Mouse (Mus musculus) midbrain, embryonic 10.5 days (tissue): ENCODE data around the gene Arl5c. TPM values are rescaled to one million over a fixed set of nuclear protein-coding genes. Genes with fewer than 3 reads are reported as not detected.
A peak's percentile ranks its signal among the peaks of the same experiment; 100 is the strongest.
"Not testable (repeated sequence)": the region's sequence is repeated elsewhere in the genome, so short reads cannot be mapped to it uniquely, and the experiment has no call there.

Experiments used
- DNase-seq: peaks from one replicate; pipeline ENCODE4 v3.0.0-alpha.2; 2017; ENCODE audit warnings: low spot score
- H3K27ac ChIP-seq: fragments of 300-500 bp; sonication (generic); replicated peaks from 2 replicates; pipeline ENCODE4 v1.5.1; 2016; ENCODE audit warnings: mild to moderate bottlenecking
- H3K27me3 ChIP-seq: fragments of 300-500 bp; sonication (generic); 2 replicates; pipeline ENCODE4 v1.6.1; 2016; ENCODE audit warnings: low read depth, mild to moderate bottlenecking; ENCODE audit not compliant: poor library complexity, severe bottlenecking
- H3K36me3 ChIP-seq: fragments of 300-500 bp; sonication (generic); 2 replicates; pipeline ENCODE4 v1.6.1; 2016; ENCODE audit warnings: mild to moderate bottlenecking, moderate library complexity
- H3K4me1 ChIP-seq: fragments of 300-500 bp; sonication (generic); 2 replicates; pipeline ENCODE4 v1.6.1; 2016
- H3K4me3 ChIP-seq: fragments of 300-500 bp; sonication (generic); 2 replicates; pipeline ENCODE4 v1.5.1; 2016; ENCODE audit warnings: mild to moderate bottlenecking, moderate library complexity
- H3K9me3 ChIP-seq: fragments of 300-500 bp; sonication (generic); replicated peaks from 2 replicates; pipeline ENCODE4 v1.6.1; 2016; ENCODE audit warnings: mild to moderate bottlenecking
- WGBS: fragments of 180-500 bp; shearing (Covaris S2); methylation state at CpG from one replicate; pipeline ENCODE4 v1.1.7; 2016; 5-methylcytosine and 5-hydroxymethylcytosine counted together
- microRNA-seq: library from miRNA; unstranded; fragments of <30 nt; microRNA quantifications from one replicate; pipeline ENCODE4, GENCODE M21; 2017
- polyA plus RNA-seq: library from polyadenylated mRNA; unstranded; fragments of >200 nt; fragmentation: Nextera tagmentation; extraction: Ambion mirVana; gene quantifications from 2 replicates; pipeline ENCODE4 v1.2.1, GENCODE M21; 2016

Arl5c gene
- polyA plus RNA-seq, 1 experiment from 2014 or later, result 16.8 TPM

DNA sequence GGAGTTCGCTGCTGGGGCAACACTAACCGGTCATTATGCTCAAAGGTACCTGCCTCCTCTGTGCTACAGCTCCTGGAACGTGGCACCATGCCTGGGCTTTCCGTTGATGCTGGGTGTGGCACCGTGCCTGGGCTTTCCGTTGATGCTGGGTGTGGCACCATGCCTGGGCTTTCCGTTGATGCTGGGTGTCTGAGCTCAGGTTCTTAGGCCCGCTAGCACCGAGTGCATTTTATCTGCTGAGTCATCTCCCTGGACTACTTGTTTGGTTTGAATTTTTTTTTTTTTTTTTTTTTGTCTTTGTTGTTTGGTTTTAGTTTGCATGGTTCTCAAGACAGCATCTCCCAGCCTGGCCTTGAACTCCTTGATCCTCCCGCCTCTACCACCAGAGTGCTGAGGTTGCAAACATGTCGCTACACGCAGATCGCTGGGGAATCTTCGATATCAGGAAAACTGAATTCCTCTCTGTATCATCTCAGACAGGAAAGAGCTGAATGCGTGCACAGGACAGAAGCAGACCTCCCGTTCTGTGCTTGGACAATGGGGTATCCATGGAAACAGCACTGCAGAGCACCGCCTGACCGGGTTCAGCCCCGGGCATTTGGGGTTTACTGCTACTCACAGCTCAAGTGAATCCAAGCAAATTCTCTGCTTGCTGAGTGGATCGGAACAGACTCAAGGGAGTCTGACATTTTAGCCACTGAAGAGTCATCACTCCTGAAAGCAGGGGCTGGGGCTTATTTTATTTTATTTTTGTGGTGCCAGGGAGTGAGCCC is 46.1 kb downstream of the Arl5c start:
- peak; percentile 75 for DNase-seq
- H3K9me3 ChIP-seq, result no peaks in the 10 kb centered on the region
- H3K36me3 ChIP-seq, result no peaks in the 10 kb centered on the region
- peak overlapping the region; percentile 84 for H3K27ac ChIP-seq
- H3K27me3 ChIP-seq, result no peaks in the 10 kb centered on the region
- peaks cover 38% of the 10 kb centered on the region for H3K4me1 ChIP-seq
- WGBS, result 51% methylated on average over 20 of the region's 20 CpGs
- peak overlapping the region; percentile 26 for H3K4me3 ChIP-seq

DNA sequence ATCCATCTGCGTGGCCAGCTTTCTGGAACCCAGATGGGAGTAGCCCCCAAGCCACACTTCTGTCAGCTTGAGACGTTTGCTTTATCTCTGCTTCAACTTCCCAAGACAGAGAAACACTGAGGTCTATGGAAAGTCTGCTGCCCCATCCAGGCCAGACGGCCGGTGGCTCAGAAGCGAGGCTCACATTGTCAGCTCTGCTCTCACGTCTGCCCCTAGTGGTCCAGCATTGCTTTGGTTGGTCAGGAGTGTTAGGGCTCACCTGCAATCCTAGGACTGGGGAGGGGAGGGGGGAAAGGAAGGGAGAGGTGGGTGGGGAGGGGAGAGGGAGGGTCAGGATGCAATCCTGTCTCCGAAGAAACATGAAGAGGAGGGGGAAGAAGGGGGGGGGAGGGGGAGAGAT is 48.6 kb downstream of the Arl5c start:
- Histone ChIP-seq H3K27ac (no peak overlapping the region), H3K27me3 (no peaks in the 10 kb centered on the region), H3K4me3 (no peak overlapping the region), H3K4me1 (peaks cover 31% of the 10 kb centered on the region), H3K9me3 (no peaks in the 10 kb centered on the region), H3K36me3 (no peaks in the 10 kb centered on the region)
- peak; percentile 45 for DNase-seq
- 13% methylated on average over 7 of the region's 7 CpGs for WGBS

DNA sequence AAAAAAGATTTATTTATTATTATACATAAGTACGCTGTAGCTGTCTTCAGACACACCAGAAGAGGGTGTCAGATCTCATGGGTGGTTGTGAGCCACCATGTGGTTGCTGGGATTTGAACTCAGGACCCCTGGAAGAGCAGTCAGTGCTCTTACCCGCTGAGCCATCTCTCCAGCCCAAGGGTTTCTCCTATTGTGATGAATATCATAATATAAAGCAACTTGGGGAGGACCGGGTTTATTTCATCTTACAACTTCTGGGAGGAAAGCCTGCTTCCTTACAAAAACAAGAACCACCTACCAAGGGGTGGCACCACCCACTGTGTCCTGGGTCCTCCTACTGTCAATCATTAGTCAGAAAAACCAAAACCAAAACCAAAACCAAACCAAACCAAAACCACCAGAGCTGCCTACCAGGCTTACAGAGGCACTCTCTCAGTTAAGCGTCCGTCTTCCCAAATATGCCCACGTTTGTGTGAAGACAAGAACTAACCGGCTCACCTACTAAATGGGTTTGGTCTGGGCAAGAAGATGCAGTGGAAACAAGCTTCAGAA is 50.2 kb downstream of the Arl5c start:
- peaks cover 27% of the 10 kb centered on the region for H3K4me1 ChIP-seq
- H3K27me3 ChIP-seq, DNase-seq, H3K36me3 ChIP-seq, H3K9me3 ChIP-seq, H3K27ac ChIP-seq, H3K4me3 ChIP-seq: not testable (repeated sequence)
- WGBS, result 92% methylated on average over 7 of the region's 7 CpGs

DNA sequence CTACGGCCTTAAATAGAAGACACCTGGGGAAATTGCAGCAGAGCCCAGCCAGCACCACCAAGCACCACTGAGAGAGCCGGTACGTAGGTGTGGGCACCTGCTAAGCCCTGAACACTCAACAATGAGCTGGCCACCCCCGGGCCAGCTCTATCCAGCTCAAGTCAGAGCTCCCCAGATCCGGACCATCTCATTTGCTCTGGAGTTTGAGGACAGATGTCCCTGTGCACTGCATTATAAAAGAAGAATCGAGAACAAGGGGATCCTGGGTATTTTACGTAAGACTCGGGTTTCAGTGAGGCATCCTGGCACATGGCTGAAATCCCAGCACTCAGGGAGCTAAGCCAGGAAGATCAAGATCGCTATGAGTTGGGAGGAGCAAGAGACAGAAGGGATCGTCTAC is 51.0 kb downstream of the Arl5c start:
- Histone ChIP-seq H3K4me3 (no peak overlapping the region), H3K36me3 (no peaks in the 10 kb centered on the region), H3K9me3 (no peaks in the 10 kb centered on the region), H3K27ac (no peak overlapping the region), H3K27me3 (no peaks in the 10 kb centered on the region), H3K4me1 (peaks cover 19% of the 10 kb centered on the region)
- WGBS, result 89% methylated on average over 10 of the region's 10 CpGs
- no peak for DNase-seq

DNA sequence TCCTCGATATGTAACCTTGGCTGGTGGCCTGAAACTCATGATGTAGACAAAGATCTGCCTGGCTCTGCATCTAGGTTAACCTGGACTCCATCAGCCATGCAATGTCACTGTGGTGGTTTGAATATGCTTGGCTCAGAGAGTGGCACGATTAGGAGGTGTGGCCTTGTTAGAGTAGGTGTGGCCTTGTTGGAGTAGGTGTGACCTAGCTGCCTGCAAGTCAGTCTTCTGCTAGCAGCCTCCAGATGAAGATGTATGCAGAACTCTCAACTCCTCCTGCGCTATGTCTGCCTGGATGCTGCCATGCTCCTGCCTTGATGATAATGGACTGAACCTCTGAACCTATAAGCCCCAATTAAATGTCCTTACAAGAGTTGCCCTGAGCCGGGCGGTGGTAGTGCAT is 52.7 kb downstream of the Arl5c start:
- Histone ChIP-seq H3K27me3 (no peaks in the 10 kb centered on the region), H3K36me3 (no peaks in the 10 kb centered on the region), H3K4me1 (peaks cover 6% of the 10 kb centered on the region; the same call in 1 of the 2 replicates), H3K27ac (no peak overlapping the region), H3K4me3 (no peak overlapping the region), H3K9me3 (no peaks in the 10 kb centered on the region)
- WGBS, result 80% methylated on average over 5 of the region's 5 CpGs
- no peak for DNase-seq

DNA sequence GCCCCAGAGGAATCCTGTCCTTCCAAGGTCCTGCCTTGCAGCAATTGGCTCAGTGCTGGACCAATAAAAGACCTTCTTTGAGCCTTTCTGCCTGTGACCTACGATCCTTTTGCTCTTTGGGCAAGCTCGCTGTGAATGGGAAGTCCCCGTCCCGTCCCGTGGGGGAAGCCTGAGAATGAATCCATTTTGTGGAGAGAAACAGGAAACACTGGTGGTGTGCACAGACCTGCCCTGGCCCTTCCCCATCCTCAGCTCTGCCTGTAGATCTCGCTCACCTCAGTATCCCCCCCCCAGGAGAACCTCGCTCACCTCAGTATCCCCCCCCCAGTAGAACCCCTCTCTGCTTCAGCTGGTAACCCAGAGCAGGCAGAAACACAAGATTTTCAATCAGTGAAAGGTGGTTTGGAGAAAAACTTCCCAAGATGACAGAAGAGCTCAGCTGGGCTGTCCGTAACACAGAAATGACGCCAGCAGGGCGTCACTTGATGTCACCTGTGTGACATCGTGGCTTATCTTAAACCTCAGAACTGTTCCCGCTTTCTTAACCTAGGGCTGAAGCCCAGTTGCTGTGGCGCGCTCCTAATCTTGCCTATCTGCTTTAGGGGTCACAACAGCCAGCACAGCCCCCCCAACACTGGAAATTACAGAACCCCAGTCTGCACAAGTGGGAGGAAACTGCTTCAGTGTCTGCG is 53.4 kb downstream of the Arl5c start:
- Histone ChIP-seq H3K9me3 (no peaks in the 10 kb centered on the region), H3K27ac (no peak overlapping the region), H3K4me1 (peaks cover 5% of the 10 kb centered on the region; the same call in 1 of the 2 replicates), H3K36me3 (no peaks in the 10 kb centered on the region), H3K4me3 (no peak overlapping the region), H3K27me3 (no peaks in the 10 kb centered on the region)
- 90% methylated on average over 15 of the region's 15 CpGs for WGBS
- DNase-seq, result no peak

Small RNA genes lying within 50 kb of the gene (microRNA-seq; reads per million reads assigned to microRNA genes)
- gene Gm22461 (not detected), gene Gm27597 (not detected)

Other genes starting within 250 kb of the Arl5c start
- gene Cwc25, start 229.6 kb downstream of the Arl5c start, polyA plus RNA-seq, result 20.5 and 21.8 TPM in 2 replicates
- gene 1700001P01Rik, start 220.3 kb downstream of the Arl5c start, polyA plus RNA-seq, result 0.20 and 0.46 TPM in 2 replicates
- 378 and 451 TPM in 2 replicates for gene Rpl23, start 213.7 kb downstream of the Arl5c start, polyA plus RNA-seq
- 75.1 and 88.8 TPM in 2 replicates for gene Lasp1, start 197.2 kb downstream of the Arl5c start, polyA plus RNA-seq
- 12.6 and 14.3 TPM in 2 replicates for gene B230217C12Rik, start 155.4 kb downstream of the Arl5c start, polyA plus RNA-seq
- gene Fbxo47, start 112.0 kb downstream of the Arl5c start, polyA plus RNA-seq, result 0.38 and 0.40 TPM in 2 replicates
- 0.06 and 0.16 TPM in 2 replicates for gene Plxdc1, start 9.7 kb downstream of the Arl5c start, polyA plus RNA-seq
- 7.8 and 12.5 TPM in 2 replicates for gene Cacnb1, start 26.9 kb upstream of the Arl5c start, polyA plus RNA-seq
- gene Rpl19, start 30.5 kb upstream of the Arl5c start, polyA plus RNA-seq, result 976 and 1,159 TPM in 2 replicates
- 0.40 and 0.41 TPM in 2 replicates for gene Stac2, start 57.3 kb upstream of the Arl5c start, polyA plus RNA-seq
- gene Fbxl20, start 154.2 kb upstream of the Arl5c start, polyA plus RNA-seq, result 21.0 and 23.7 TPM in 2 replicates
- 74.3 and 82.5 TPM in 2 replicates for gene Med1, start 197.1 kb upstream of the Arl5c start, polyA plus RNA-seq
- 10.7 and 12.0 TPM in 2 replicates for gene Cdk12, start 206.9 kb upstream of the Arl5c start, polyA plus RNA-seq